Mouse (Mus musculus) left cerebral cortex, adult 9 months (tissue): ENCODE results near the gene Akap2.

Experiments
- DNase-seq, 2 experiments: peaks; one replicate each; pipeline ENCODE4 v3.0.0; 2022; ENCODE audit warnings: low spot score in 2 of 2

The Akap2 gene

GRCm38 (mm10) chr4:57832318-57832717 lies 114.9 kb downstream of the Akap2 start:
- no peak for DNase-seq

- DNase-seq: no peak
Measured at GRCm38 (mm10) chr4:57833060-57833459, 115.6 kb downstream of the Akap2 start.

- DNase-seq: no peak
Measured at GRCm38 (mm10) chr4:57834141-57834540, 116.7 kb downstream of the Akap2 start.

DNA sequence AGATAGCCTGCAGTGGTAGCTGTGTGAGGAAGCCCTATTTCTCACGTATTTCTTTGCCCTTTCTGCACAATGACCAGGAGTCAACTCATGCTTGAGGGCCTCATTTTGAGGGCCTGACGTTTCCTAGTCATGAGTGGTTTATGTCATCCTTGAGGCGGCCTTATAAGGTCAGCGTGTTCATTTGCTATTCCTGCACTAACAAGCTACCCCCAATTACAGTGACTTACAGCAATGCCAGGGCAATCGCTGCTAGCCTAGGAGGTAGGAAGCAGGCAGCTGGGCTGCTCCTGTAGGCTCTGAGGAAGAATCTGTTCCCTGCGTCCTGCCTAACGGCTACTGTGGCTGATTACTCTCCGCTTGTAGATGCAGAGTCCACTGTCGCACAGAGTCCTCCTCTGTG lies 119.6 kb downstream of the Akap2 start:
- DNase-seq: no peak

DNA sequence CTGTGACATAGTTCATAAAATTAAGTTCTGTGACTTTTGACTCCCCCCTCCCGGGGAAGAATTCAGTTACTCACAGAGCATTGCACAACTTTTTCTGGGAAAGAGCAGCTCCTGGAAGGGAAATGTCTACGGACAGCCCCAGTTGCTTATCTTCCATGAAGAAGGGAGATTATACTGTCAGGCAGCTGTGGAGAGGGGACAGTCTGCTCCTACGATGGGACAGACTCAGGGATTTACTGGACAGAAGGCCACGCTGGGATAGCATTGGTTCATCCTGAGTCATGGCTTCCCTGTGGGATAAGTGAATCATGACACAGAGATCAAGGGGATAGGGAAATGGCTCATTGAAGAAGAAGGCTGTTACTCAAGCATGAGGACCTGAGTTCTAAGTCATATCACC lies 121.9 kb downstream of the Akap2 start:
- no peak for DNase-seq

DNA sequence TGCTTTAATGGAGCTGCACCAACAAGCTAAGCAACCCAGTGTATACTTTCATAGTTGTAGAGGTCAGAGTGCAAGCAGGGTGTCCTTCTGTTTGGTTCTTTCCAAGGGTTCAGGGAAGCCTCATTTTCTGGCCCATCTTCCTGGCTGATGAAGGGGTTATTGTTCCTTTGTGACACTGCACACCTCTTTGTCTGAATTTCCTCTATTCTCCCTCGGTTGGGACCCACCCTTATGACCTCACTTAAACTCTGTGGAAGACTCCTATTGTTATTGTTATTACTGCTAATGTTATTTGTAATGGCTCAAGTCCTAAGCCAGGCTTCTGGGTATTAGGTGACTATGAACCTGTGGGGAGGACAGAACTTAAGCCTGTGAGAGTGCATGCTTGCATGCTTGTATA lies 124.5 kb downstream of the Akap2 start:
- no peak for DNase-seq

GRCm38 (mm10) chr4:57842472-57843305 lies 125.2 kb downstream of the Akap2 start:
- no peak for DNase-seq

- no peak for DNase-seq
Measured at GRCm38 (mm10) chr4:57845031-57845431, 127.6 kb downstream of the Akap2 start.

DNA sequence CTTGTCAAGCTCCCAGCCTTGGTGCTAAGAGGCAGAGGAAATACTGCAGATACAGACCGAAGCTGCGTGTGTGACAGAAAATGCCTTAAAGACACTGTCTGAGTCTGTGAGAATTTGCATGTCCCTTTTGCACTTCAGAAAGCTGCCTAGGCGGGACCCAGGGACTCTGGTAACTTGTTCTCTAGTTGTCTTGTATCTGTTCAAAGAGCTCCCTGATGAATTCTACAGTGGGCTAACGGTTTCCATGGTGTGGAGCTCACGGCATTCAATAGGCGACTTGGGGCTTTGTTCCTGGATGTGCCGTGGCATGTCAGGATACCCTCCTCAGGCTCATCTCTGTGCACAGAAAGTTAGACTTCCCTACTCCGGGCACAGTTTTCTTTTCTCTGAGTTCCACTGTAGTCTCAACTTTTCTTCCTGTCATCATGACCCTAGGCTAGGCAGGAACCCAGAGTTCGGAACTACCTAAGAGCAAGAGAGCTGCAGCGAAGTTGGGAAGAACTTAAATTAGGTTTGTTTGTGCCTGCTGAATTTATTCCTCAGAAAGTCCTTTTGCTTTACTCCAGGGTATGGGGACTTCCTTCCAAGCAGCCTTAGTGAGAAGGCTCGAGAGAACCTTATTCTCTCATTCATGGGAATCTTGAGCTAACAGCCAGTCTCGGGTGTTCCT lies 128.2 kb downstream of the Akap2 start:
- no peak for DNase-seq

- no peak for DNase-seq
Measured at GRCm38 (mm10) chr4:57846381-57846990, 129.0 kb downstream of the Akap2 start.

DNA sequence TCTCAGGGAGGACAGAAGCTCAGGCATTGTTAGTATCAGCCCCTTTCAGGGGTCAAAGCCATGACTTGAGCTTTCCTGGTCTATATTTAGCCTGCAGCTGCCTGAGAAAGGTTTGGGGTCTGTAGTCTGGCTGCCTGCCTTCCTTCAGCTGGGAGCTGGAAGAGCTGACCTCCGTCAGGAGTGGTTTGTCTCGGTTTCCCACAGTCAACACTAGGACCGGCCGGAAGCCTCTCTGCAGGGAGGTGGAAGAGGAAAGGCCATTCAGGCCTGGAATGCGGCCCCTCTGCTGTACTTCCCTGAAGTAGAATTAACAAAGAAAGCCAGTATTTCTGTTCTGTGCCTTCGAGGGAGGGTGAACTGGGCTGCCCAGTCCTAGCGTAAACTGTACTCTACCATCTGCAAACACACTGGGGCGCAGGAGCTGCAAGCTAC lies 129.6 kb downstream of the Akap2 start:
- DNase-seq: no peak

GRCm38 (mm10) chr4:57847676-57848075 lies 130.2 kb downstream of the Akap2 start:
- no peak for DNase-seq

DNA sequence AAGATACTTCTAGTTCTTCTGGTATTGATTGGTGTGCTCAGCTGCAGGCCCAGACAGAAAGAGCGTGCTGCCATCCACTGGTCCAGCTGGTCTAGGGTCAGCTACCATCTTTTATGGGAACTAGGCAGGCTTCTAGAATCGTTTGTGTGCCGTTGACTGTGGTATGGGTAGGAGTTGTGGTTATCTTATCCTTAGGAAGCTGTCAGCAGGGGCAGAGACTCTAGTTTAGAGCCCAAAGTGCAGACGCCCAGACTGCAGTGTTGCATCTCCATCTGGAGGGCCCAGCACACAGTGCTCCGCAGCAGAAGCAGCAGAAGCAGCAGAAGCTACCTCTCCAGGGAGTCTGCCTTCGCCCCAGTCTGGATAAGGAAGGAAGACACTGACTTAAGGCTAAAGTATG lies 132.0 kb downstream of the Akap2 start:
- DNase-seq: no peak

- DNase-seq: no peak
Measured at GRCm38 (mm10) chr4:57851731-57852130, 134.3 kb downstream of the Akap2 start.

GRCm38 (mm10) chr4:57852461-57853040 lies 135.1 kb downstream of the Akap2 start:
- no peak for DNase-seq

- DNase-seq: no peak
Measured at GRCm38 (mm10) chr4:57854181-57854580, 136.7 kb downstream of the Akap2 start.

DNA sequence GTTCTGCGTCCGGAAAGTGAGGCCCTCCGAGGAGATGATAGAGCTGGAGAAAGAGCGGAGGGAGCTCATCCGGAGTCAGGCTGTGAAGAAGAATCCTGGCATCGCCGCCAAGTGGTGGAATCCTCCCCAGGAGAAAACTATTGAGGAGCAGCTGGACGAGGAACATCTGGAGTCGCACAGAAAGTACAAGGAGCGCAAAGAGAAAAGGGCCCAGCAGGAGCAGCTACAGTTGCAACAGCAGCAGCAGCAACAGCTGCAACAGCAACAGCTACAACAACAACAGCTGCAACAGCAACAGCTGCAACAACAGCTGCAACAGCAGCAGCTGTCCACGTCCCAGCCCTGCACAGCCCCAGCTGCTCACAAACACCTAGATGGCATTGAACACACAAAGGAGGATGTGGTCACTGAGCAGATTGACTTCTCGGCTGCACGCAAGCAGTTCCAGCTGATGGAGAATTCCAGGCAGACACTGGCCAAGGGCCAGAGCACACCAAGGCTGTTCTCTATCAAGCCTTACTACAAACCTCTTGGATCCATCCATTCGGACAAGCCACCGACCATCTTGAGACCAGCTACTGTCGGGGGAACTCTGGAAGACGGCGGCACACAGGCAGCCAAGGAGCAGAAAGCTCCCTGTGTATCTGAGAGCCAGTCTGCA lies 138.0 kb downstream of the Akap2 start:
- DNase-seq: no peak

- DNase-seq: no peak
Measured at GRCm38 (mm10) chr4:57856673-57857072, 139.2 kb downstream of the Akap2 start.

GRCm38 (mm10) chr4:57860204-57860611 lies 142.8 kb downstream of the Akap2 start:
- DNase-seq: no peak

DNA sequence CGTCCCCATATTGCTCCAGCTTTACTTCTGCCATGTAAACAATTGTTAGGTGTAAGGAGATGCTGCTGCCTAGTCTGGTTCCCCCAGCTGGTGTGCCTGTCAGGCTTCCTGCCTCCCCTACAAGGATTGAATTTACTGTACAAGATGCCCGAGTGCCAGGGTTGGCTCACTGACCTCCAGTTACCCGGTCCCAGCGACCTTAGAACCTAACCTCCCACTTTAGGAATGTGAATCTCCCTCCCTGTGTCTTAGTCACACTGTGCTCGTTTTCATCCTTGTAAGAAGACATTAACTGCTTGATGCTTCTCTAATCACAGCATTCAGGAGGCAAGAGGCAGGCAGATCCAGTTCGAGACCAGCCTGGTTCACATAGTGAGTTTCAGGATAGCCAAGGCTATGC lies 143.7 kb downstream of the Akap2 start:
- DNase-seq: no peak

GRCm38 (mm10) chr4:57861856-57862255 lies 144.4 kb downstream of the Akap2 start:
- no peak for DNase-seq
